Mouse (Mus musculus) MEL (cell line): ENCODE measurements around the gene Slc10a4. TPM values are rescaled to one million over a fixed set of nuclear protein-coding genes. Genes with fewer than 3 reads are reported as not detected.

Experiments used
- DNase-seq: peaks from one replicate; pipeline ENCODE4 v3.0.0; 2011; ENCODE audit warnings: low read depth, low spot score
- H3K27ac ChIP-seq: 2 replicates; pipeline ENCODE4 v1.5.1; 2012; ENCODE audit warnings: low read depth, mild to moderate bottlenecking, control low read depth, low read length, moderate library complexity; ENCODE audit not compliant: control insufficient read depth
- H3K27me3 ChIP-seq, 2 experiments: fragments of 150-350 bp in 1 of 2; sonication (generic) in 1 of 2; 2 replicates each; pipeline ENCODE4 v1.6.1; 2012; ENCODE audit warnings: low read length in 2 of 2, mild to moderate bottlenecking in 2 of 2, improper control_type of control experiment in 1 of 2, moderate library complexity in 1 of 2; ENCODE audit not compliant: insufficient read depth in 2 of 2, control insufficient read depth in 1 of 2
- H3K36me3 ChIP-seq, 2 experiments: 2 replicates each; pipeline ENCODE4 v1.6.1; 2012 to 2014; ENCODE audit warnings: low read length in 2 of 2, improper control_type of control experiment in 1 of 2, inconsistent platforms in 1 of 2, mild to moderate bottlenecking in 1 of 2; ENCODE audit not compliant: insufficient read depth in 2 of 2, control insufficient read depth in 1 of 2
- H3K4me1 ChIP-seq, 2 experiments: fragments of 150-350 bp in 1 of 2; sonication (generic) in 1 of 2; 2 replicates each; pipeline ENCODE4 v1.6.1; 2012; ENCODE audit warnings: low read length in 2 of 2, improper control_type of control experiment in 1 of 2, mild to moderate bottlenecking in 1 of 2; ENCODE audit not compliant: insufficient read depth in 2 of 2, control insufficient read depth in 1 of 2
- H3K4me3 ChIP-seq, 2 experiments: fragments of 150-350 bp in 1 of 2; sonication (generic) in 1 of 2; 2 replicates each; pipeline ENCODE4 v1.5.1; 2012; ENCODE audit warnings: low read depth in 2 of 2, low read length in 2 of 2, mild to moderate bottlenecking in 2 of 2, moderate library complexity in 2 of 2, control low read depth in 1 of 2, improper control_type of control experiment in 1 of 2; ENCODE audit not compliant: control insufficient read depth in 1 of 2, insufficient read depth in 1 of 2
- H3K79me2 ChIP-seq: 2 replicates; pipeline ENCODE4 v1.6.1; 2012; ENCODE audit warnings: mild to moderate bottlenecking, low read length, moderate library complexity; ENCODE audit not compliant: control insufficient read depth, poor library complexity, insufficient read depth
- H3K9ac ChIP-seq: 2 replicates; pipeline ENCODE4 v1.6.1; 2012; ENCODE audit warnings: low read depth, mild to moderate bottlenecking, control low read depth, low read length, moderate library complexity; ENCODE audit not compliant: control insufficient read depth, poor library complexity, severe bottlenecking
- H3K9me3 ChIP-seq: fragments of 150-350 bp; sonication (generic); replicated peaks from 2 replicates; pipeline ENCODE4 v1.6.1; 2012; ENCODE audit warnings: mild to moderate bottlenecking, low read length, improper control_type of control experiment, moderate library complexity; ENCODE audit not compliant: insufficient read depth
- BHLHE40 ChIP-seq: IDR thresholded peaks from 2 replicates; pipeline ENCODE4 v1.6.1; 2012; ENCODE audit warnings: low read depth, mild to moderate bottlenecking, inconsistent platforms, low read length, improper control_type of control experiment, borderline replicate concordance
- CHD1 ChIP-seq: IDR thresholded peaks from 2 replicates; pipeline ENCODE4 v1.6.1; 2012; ENCODE audit warnings: low read depth, mild to moderate bottlenecking, inconsistent platforms, low read length, improper control_type of control experiment
- CTCF ChIP-seq, 3 experiments: IDR thresholded peaks in 2 of 3; conservative IDR thresholded peaks in 1 of 3; 2 replicates each; pipeline ENCODE4 v1.5.1; 2011 to 2012; ENCODE audit warnings: low read length in 3 of 3, low read depth in 2 of 3, mild to moderate bottlenecking in 2 of 3, improper control_type of control experiment in 1 of 3, inconsistent platforms in 1 of 3, mixed read lengths in 1 of 3, moderate library complexity in 1 of 3; ENCODE audit not compliant: control insufficient read depth in 1 of 3, insufficient read depth in 1 of 3, poor library complexity in 1 of 3, severe bottlenecking in 1 of 3
- E2F4 ChIP-seq: IDR thresholded peaks from 2 replicates; pipeline ENCODE4 v1.6.1; 2011; ENCODE audit warnings: low read depth, low read length, improper control_type of control experiment, borderline replicate concordance
- ELF1 ChIP-seq: IDR thresholded peaks from 2 replicates; pipeline ENCODE4 v1.6.1; 2014; ENCODE audit warnings: low read depth, mild to moderate bottlenecking, inconsistent platforms, low read length, improper control_type of control experiment, moderate library complexity
- EP300 ChIP-seq, 2 experiments: IDR thresholded peaks; 2 replicates each; pipeline ENCODE4 v1.6.1; 2011; ENCODE audit warnings: improper control_type of control experiment in 2 of 2, low read length in 2 of 2, low read depth in 1 of 2, mild to moderate bottlenecking in 1 of 2
- GATA1 ChIP-seq: IDR thresholded peaks from 2 replicates; pipeline ENCODE4 v1.6.1; 2011; ENCODE audit warnings: low read depth, low read length, improper control_type of control experiment
- HCFC1 ChIP-seq: IDR thresholded peaks from 2 replicates; pipeline ENCODE4 v1.6.1; 2012; ENCODE audit warnings: low read depth, mild to moderate bottlenecking, inconsistent platforms, low read length, improper control_type of control experiment, moderate library complexity
- MAFK ChIP-seq: IDR thresholded peaks from 2 replicates; pipeline ENCODE4 v1.6.1; 2011; ENCODE audit warnings: low read depth, mild to moderate bottlenecking, low read length, improper control_type of control experiment, borderline replicate concordance
- MAX ChIP-seq: IDR thresholded peaks from 2 replicates; pipeline ENCODE4 v1.6.1; 2011; ENCODE audit warnings: low read length, improper control_type of control experiment
- MAZ ChIP-seq: IDR thresholded peaks from 2 replicates; pipeline ENCODE4 v1.6.1; 2012; ENCODE audit warnings: low read depth, mild to moderate bottlenecking, inconsistent platforms, low read length, improper control_type of control experiment
- MEF2A ChIP-seq: IDR thresholded peaks from 2 replicates; pipeline ENCODE4 v1.6.1; 2014; ENCODE audit warnings: low read depth, mild to moderate bottlenecking, inconsistent platforms, low read length, improper control_type of control experiment; ENCODE audit not compliant: poor library complexity, insufficient replicate concordance, severe bottlenecking; ENCODE audit errors: extremely low read depth
- MYC ChIP-seq: IDR thresholded peaks from 2 replicates; pipeline ENCODE4 v1.6.1; 2011; ENCODE audit warnings: low read depth, mild to moderate bottlenecking, low read length, improper control_type of control experiment, moderate library complexity
- NRF1 ChIP-seq: IDR thresholded peaks from 2 replicates; pipeline ENCODE4 v1.6.1; 2014; ENCODE audit warnings: low read depth, mild to moderate bottlenecking, inconsistent platforms, low read length, improper control_type of control experiment, moderate library complexity; ENCODE audit not compliant: poor library complexity, insufficient read depth, severe bottlenecking
- POLR2A ChIP-seq, 2 experiments: IDR thresholded peaks; 2 replicates each; pipeline ENCODE4 v1.6.1; 2011 to 2012; ENCODE audit warnings: low read length in 2 of 2, mild to moderate bottlenecking in 2 of 2, control low read depth in 1 of 2, improper control_type of control experiment in 1 of 2, low read depth in 1 of 2, moderate library complexity in 1 of 2; ENCODE audit not compliant: control insufficient read depth in 1 of 2, insufficient read depth in 1 of 2, poor library complexity in 1 of 2
- POLR2AphosphoS2 ChIP-seq: IDR thresholded peaks from 2 replicates; pipeline ENCODE4 v1.6.1; 2011; ENCODE audit warnings: low read length, improper control_type of control experiment
- RAD21 ChIP-seq: IDR thresholded peaks from 2 replicates; pipeline ENCODE4 v1.6.1; 2011; ENCODE audit warnings: mild to moderate bottlenecking, low read depth, low read length, improper control_type of control experiment
- RCOR1 ChIP-seq: IDR thresholded peaks from 2 replicates; pipeline ENCODE4 v1.6.1; 2012; ENCODE audit warnings: low read depth, mild to moderate bottlenecking, inconsistent platforms, low read length, improper control_type of control experiment
- SIN3A ChIP-seq: IDR thresholded peaks from 2 replicates; pipeline ENCODE4 v1.6.1; 2012; ENCODE audit warnings: low read length, improper control_type of control experiment, inconsistent platforms
- SMC3 ChIP-seq: IDR thresholded peaks from 2 replicates; pipeline ENCODE4 v1.6.1; 2011; ENCODE audit warnings: low read depth, low read length, improper control_type of control experiment
- TBP ChIP-seq: IDR thresholded peaks from 2 replicates; pipeline ENCODE4 v1.8.0; 2011; ENCODE audit warnings: low read depth, low read length, improper control_type of control experiment
- TCF12 ChIP-seq: IDR thresholded peaks from 2 replicates; pipeline ENCODE4 v1.6.1; 2014; ENCODE audit warnings: low read depth, mild to moderate bottlenecking, inconsistent platforms, low read length, improper control_type of control experiment, moderate library complexity
- UBTF ChIP-seq: IDR thresholded peaks from 2 replicates; pipeline ENCODE4 v1.6.1; 2012; ENCODE audit warnings: low read depth, mild to moderate bottlenecking, inconsistent platforms, low read length, improper control_type of control experiment, moderate library complexity, borderline replicate concordance; ENCODE audit not compliant: insufficient read depth
- ZC3H11A ChIP-seq: IDR thresholded peaks from 2 replicates; pipeline ENCODE4 v1.6.1; 2012; ENCODE audit warnings: low read depth, mild to moderate bottlenecking, inconsistent platforms, low read length, improper control_type of control experiment
- ZKSCAN1 ChIP-seq: IDR thresholded peaks from 2 replicates; pipeline ENCODE4 v1.6.1; 2012; ENCODE audit warnings: low read depth, mild to moderate bottlenecking, inconsistent platforms, low read length, improper control_type of control experiment, moderate library complexity
- ZMIZ1 ChIP-seq: IDR thresholded peaks from 2 replicates; pipeline ENCODE4 v1.6.1; 2012; ENCODE audit warnings: low read depth, mild to moderate bottlenecking, inconsistent platforms, low read length, improper control_type of control experiment, moderate library complexity
- ZNF384 ChIP-seq: IDR thresholded peaks from 2 replicates; pipeline ENCODE4 v1.6.1; 2012; ENCODE audit warnings: low read depth, mild to moderate bottlenecking, inconsistent platforms, low read length, improper control_type of control experiment
- polyA plus RNA-seq, 2 experiments: library from polyadenylated mRNA; stranded (reverse) in 1 of 2; unstranded in 1 of 2; fragments of >175 nt in 1 of 2; fragments of >200 nt in 1 of 2; gene quantifications; 2 replicates each; pipeline versions ENCODE4 v1.2.1 to v1.2.4; 2012; ENCODE audit warnings: low replicate concordance in 2 of 2, low read depth in 1 of 2; ENCODE audit not compliant: insufficient read length in 2 of 2, insufficient read depth in 1 of 2, missing spikeins in 1 of 2
- total RNA-seq: library from RNA; depleted of rRNA; stranded (reverse); fragments of 300-350 nt; gene quantifications from 2 replicates; pipeline ENCODE4 v1.2.3, GENCODE M21; 2012

The Slc10a4 gene
- total and polyA plus RNA-seq, 3 experiments = not detected

DNA sequence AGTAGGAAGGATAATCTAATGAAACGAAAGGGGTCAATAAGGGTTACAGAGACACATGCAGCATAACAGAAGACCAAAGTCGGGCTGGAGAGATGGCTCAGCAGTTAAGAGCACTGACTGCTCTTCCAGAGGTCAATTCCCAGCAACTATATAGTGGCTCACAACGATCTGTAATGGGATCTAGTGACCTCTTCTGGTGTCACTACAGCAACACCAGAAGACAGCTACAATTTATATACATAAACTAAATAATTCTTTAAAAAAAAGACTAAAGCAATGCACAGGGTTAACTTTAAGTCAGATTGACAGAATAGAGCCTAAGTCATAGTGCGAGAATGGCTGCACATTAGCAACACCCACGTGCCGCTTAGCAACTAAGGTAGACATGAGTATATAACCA lies 46.6 kb upstream of the Slc10a4 start:
- Histone ChIP-seq H3K4me3 (no peak overlapping the region), H3K27me3 (no peaks in the 10 kb centered on the region), H3K36me3 (peaks cover 1 to 4% of the 10 kb centered on the region in 2 experiments), H3K4me1 (peaks cover 0 to 2% of the 10 kb centered on the region in 2 experiments; a peak in 1 of 4 replicates), H3K27ac (no peak overlapping the region), H3K9ac (no peak overlapping the region), H3K79me2 (no peaks in the 10 kb centered on the region), H3K9me3 (no peaks in the 10 kb centered on the region)
- no peak for DNase-seq
- TF ChIP-seq HCFC1 = no peak
- TF ChIP-seq SMC3 = peak; percentile 27
- TF ChIP-seq RAD21 = peak; percentile 12
- TF ChIP-seq CTCF (IDR thresholded peaks at IDR 0.05 in 2 of 3, conservative IDR thresholded peaks at IDR 0.05 in 1 of 3; ENCODE audit: control insufficient read depth in 1 of 3, insufficient read depth in 1 of 3, low read depth in 2 of 3, low read length in 3 of 3, poor library complexity in 1 of 3, severe bottlenecking in 1 of 3) = peak in 1 of 3 experiments; percentile 22; a peak in 1 of 6 replicates
- no peak for TF ChIP-seq ZNF384
- TF ChIP-seq SIN3A = no peak
- TF ChIP-seq MEF2A = no peak
- no peak for TF ChIP-seq POLR2A (IDR thresholded peaks at IDR 0.05; ENCODE audit: control insufficient read depth in 1 of 2, insufficient read depth in 1 of 2, low read depth in 1 of 2, low read length in 2 of 2, poor library complexity in 1 of 2)
- TF ChIP-seq TBP = no peak

DNA sequence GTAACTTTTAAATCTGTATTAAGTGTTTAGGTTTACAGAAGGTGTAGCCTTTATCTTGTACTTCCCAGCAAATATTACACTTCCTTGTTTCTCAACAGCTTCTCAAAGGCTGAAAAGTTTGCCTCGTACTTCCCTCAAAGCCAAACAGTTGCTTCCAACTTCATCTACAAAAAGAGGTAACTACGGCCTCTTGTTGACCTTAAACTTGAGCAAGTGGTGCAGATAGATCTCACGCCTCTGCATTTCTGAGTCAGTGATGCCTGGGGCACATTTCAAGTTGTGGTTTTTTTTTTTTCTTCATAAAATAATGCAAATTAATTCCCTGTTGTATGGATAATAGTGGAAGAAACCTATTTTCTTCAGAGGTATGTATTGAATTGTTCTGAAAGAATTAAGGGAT lies 41.0 kb upstream of the Slc10a4 start:
- Histone ChIP-seq H3K9ac (no peak overlapping the region), H3K4me3 (no peak overlapping the region), H3K27ac (no peak overlapping the region), H3K27me3 (no peaks in the 10 kb centered on the region), H3K4me1 (peaks cover 2 to 7% of the 10 kb centered on the region in 2 experiments; a peak in 2 of 4 replicates), H3K36me3 (peaks cover 0 to 9% of the 10 kb centered on the region in 2 experiments), H3K79me2 (no peaks in the 10 kb centered on the region), H3K9me3 (no peaks in the 10 kb centered on the region)
- peak; percentile 50 for DNase-seq
- TF ChIP-seq EP300 (IDR thresholded peaks at IDR 0.05; ENCODE audit: low read depth in 1 of 2, low read length in 2 of 2) (peak; percentile 39 to 48; a peak in 2 of 4 replicates), E2F4 (no peak), GATA1 (0 out of 2 replicates have a peak, but pooled peaks have one; percentile 42), NRF1 (no peak), ELF1 (0 out of 2 replicates have a peak, but pooled peaks have one; percentile 10)
- TF ChIP-seq, all 39 proteins: peak for 3

DNA sequence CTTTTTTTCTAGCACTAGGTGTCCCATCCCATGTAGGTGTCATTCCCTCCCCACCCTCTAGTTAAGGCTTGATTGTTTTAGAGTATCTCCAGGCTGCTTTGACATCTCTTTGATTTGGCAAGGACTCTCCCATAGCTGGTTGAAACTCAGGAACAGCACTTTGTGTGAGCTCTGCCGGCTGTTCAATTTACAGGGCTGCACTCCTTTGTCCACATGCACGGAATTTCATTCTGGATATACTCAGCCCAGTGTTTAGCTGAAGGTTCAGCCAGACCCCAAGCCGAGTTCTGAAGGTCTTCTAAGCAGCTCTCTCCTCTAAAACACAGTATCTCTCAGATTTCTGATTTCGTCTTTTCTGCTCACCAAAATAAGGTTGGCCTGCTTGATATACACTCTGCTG lies 34.2 kb upstream of the Slc10a4 start:
- DNase-seq = no peak
- Histone ChIP-seq H3K27ac (no peak overlapping the region), H3K36me3 (peaks cover 0 to 9% of the 10 kb centered on the region in 2 experiments; a peak in 2 of 4 replicates), H3K4me1 (no peaks in the 10 kb centered on the region), H3K9me3 (no peaks in the 10 kb centered on the region), H3K27me3 (no peaks in the 10 kb centered on the region), H3K9ac (no peak overlapping the region), H3K4me3 (no peak overlapping the region), H3K79me2 (no peaks in the 10 kb centered on the region)
- no peak for TF ChIP-seq HCFC1
- TF ChIP-seq RCOR1 = no peak
- TF ChIP-seq TCF12 = no peak
- TF ChIP-seq MYC = no peak
- no peak for TF ChIP-seq MAX
- TF ChIP-seq MAFK = no peak
- no peak for TF ChIP-seq ZC3H11A
- TF ChIP-seq POLR2AphosphoS2 = no peak
- TF ChIP-seq UBTF = no peak
- no peak for TF ChIP-seq ZKSCAN1
- TF ChIP-seq ZNF384 = no peak
- no peak for TF ChIP-seq MAZ
- no peak for TF ChIP-seq BHLHE40
- TF ChIP-seq CHD1 = no peak
- TF ChIP-seq ZMIZ1 = no peak
- TF ChIP-seq SIN3A = no peak
